Mouse (Mus musculus) layer of hippocampus, adult 8-10 months (tissue): ENCODE results near the gene Cog5. TPM values are rescaled to one million over a fixed set of nuclear protein-coding genes. Genes with fewer than 3 reads are reported as not detected.

ENCODE experiments used
- DNase-seq, 2 experiments: peaks; one replicate each; pipeline ENCODE4 v3.0.0; 2022; ENCODE audit warnings: low spot score in 2 of 2
- total RNA-seq, 4 experiments: library from RNA; stranded (reverse); gene quantifications; 2 replicates each; pipeline ENCODE4 v1.2.4; 2022

Cog5 gene
- total RNA-seq, 4 experiments from 2014 or later: 57.4 to 68.6 (median 67.5) TPM

- no peak for DNase-seq
These were observed 237.4 kb downstream of the Cog5 start for GRCm38 (mm10) chr12:31892079-31892478.

- DNase-seq: no peak
These were observed 238.1 kb downstream of the Cog5 start for GRCm38 (mm10) chr12:31892771-31893170.

DNA sequence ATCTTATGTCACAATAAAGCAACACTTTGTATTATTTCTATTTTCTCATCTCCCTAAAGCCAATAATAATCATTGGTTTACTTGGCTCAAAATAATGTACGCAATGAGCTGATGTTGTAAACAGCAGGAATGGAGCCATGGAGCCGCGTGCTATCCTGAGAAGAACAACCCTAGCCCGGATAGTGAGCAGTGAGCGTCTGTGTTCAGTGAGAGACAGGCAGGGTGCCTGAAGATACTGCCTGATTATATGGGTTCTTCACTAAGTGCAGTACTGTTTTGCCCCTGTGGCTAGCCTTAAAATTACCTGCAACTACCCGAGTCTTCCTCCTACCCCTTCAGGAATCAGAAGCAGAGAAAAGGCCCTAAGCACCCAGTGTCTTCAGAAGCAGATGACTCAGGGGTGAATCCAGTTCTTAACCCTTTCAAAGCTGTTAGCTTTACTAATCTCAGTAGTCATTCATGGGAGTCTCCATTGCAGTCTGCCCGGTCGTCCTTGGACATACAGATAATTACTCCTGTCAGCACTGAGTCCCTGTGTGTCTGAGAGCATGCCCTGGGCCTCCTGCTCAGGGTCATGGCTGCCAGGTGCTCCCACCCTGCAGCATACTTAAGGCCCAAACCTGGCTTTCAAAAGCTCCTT lies 240.5 kb downstream of the Cog5 start:
- DNase-seq: no peak

DNA sequence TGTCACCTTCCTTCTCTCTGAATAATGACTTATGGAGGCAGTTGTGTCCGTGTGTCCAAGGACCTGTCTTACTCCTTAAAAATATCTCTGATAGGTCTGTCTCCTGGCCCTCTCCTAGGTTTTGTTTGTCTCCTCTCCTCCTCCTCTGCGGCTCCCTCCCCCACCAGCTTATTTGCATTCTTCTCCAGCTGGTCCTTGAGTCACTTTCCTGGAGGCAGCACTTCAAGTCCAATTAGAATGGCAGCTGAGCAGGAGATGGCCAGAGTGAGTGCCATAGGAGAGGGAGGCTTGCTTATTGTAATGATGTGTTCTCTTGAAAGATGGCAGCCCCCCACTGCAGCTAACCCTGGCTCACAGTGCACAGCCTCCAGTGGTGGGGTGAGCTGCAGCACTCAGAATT lies 241.2 kb downstream of the Cog5 start:
- peak; percentile 55 to 64 for DNase-seq

- DNase-seq: no peak
These were observed 241.6 kb downstream of the Cog5 start for GRCm38 (mm10) chr12:31896295-31896694.

GRCm38 (mm10) chr12:31896986-31897385 lies 242.3 kb downstream of the Cog5 start:
- DNase-seq: no peak

DNA sequence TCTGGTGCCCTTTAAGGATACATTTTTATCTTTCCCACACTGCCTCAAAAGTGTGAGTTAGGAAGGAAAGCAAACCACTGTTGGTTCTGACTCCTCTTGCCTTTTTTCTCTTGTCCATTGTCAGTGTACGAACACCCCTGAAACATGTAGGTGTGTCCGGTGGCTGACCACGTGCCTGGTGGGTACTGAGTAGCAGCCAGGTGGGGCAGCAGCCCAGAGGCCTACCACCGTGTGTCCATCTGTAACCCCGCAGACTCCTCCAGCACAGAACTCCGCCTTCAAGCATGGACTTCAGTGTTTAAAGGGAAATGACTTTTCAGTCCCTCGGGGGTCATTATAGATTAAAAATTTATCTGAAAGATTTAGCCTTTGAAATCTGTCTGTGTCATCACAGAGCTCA lies 242.8 kb downstream of the Cog5 start:
- DNase-seq: no peak

- DNase-seq: no peak
These were observed 245.8 kb downstream of the Cog5 start for GRCm38 (mm10) chr12:31900391-31900914.

DNA sequence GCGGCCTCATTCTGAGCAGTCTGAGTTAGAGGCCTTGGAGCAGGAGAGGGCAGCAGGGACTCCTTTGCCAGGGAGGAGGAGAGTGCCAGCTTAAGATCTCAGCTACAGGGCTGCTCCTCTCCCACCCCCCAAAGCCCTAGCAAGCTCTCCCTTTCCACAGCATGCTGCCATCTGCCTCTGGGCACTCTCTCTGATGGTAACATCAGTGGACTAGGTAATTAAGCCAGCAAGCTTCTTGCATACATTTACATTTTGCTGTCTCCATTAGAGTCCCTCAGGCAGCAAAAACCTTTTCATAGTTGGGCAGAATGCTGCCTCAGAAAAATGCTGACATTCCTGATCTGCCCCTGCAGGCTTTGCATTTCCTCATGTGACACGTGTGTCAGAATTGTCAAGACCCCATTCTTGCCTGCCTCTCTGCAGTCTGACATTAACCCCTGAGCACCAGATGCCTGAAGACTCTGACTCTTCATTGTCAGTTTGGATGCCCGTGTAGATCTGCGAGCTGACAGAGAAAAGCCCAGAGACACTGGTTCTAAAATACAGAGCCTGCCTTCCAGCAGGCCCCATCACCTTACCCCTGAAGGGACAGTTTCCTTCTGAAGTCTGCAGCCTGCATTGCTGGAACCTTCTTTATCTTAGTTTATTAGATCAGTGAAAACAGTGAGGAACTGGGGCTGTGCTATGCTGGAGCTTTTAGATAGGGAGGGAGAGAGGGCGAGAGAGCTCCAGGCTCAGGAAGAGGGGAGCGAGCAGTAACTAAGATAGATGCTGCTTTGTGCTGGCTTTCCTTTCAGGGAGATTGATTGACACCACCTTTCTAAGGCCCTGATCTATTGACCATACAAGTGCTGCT lies 251.3 kb downstream of the Cog5 start:
- DNase-seq: peak in 1 of 2 experiments; percentile 45

DNA sequence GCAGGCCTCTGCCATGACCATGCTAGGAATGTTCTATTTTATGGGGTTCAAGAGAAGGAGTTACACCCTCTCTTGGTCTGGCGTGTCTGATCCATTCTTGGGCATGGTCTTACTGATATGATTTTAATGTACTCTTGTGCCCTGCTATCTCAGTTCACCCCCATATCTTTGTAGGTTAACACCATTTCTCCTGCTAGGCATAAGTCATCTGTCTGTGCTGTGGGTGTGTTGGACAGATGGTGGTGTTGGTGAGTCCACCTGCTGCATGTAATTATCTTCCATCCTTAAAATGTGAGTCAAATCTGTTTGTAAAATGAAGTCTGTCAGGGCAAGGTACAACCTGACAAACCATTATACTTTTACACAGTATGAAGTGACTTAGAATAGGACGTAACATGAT lies 252.8 kb downstream of the Cog5 start:
- no peak for DNase-seq

GRCm38 (mm10) chr12:31912966-31913551 lies 258.4 kb downstream of the Cog5 start:
- no peak for DNase-seq

DNA sequence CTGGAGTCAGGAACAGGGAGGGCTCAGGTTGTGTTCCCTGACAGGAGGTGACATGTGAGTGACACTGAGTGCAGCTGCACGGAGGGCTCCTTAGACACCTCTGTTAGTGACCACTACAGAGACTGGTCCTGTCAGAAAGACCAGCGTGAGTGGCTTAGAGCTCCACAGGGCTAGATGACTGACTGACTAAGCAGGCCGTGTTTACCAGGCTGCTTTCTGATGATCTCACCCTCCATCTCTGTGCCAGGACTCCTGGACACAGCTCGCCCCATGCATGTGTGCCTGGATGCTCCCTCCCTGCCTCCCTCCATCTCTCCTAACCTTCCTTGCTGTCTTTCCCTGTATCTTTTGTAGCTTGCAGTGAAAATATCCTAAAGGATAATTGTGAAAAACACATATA lies 258.9 kb downstream of the Cog5 start:
- peak in 1 of 2 experiments; percentile 46 for DNase-seq

GRCm38 (mm10) chr12:31916691-31917090 lies 262.0 kb downstream of the Cog5 start:
- no peak for DNase-seq

DNA sequence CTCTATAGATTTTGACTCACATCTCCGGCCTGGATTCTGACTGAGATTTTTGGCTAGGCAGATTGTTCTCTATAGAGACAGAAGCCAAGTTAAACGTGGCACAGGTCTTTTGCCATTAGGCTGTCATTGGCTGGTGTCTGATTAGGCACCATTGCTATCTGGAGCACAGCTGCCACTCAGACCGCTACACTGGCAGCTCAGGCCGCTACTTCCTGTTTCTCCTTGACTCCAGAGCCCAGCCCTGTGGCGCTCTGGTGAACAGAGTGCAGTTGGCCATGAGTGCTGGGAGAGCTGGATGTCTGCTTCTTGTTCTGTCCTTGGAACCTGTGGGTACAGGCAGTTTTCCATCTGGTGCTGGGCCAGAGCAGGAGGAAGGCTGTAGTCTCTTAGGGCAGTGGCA lies 262.6 kb downstream of the Cog5 start:
- DNase-seq: no peak

DNA sequence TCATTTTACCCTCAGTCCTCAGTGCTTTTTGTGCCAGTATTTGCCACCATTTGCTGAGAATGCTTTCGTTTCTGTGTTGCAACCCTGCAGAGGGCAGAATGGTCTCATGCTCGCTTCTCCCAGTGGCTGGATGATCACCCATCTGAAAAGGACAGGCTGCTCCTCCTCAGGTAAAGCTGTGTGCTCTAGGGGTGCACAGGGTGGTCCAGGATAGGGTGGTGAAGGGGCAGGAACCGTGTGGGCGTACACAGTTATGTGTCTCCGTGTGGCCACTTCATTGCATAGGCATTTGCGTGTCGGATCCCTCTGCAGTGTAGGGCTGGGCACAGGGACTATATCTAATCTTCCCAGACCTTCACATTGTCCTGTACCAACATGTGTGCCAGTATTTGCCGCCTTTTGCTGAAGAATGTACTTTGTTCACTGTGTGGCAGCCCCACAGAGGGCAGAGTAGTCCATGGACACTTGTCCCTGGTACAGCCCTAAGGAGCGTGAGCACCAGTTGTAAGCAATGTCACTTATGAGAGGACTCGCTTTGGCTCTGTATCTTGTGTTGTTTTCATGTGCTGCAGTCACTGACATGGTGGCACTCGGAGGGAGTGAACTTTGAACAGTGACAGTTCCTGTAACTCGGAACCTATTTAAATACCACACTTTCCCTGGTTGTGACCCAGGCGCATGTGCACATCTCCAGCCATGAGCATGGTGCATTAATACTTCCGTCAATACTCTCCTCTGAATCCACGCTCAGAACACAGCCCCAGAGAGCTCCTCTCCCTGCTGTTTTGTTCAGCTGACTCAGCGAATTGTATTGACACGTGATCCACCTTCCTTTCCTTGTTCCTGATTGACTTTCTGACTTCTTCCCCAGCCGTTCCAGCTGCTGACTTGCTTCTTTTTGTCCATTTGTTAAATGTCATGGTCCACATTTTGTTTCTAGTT lies 266.1 kb downstream of the Cog5 start:
- DNase-seq: no peak

DNA sequence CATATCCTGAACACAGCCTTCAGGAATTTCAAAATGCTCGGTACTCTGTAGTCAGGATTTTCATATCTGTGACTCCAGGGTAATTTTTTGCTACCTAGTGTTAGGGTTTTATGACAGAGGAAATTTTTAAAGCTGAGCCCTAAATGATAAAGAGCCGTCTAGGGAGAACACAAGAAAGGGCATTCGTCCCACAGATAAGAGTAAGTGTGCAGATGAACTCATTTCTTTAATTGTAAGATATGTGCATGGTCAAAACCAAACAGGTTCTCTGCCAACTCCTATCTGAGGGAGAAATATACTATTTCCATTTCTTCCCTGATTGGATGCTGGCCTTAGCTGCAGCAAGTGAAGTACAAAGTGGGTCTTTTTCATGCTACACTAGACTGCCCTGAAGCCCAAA lies 269.5 kb downstream of the Cog5 start:
- no peak for DNase-seq

DNA sequence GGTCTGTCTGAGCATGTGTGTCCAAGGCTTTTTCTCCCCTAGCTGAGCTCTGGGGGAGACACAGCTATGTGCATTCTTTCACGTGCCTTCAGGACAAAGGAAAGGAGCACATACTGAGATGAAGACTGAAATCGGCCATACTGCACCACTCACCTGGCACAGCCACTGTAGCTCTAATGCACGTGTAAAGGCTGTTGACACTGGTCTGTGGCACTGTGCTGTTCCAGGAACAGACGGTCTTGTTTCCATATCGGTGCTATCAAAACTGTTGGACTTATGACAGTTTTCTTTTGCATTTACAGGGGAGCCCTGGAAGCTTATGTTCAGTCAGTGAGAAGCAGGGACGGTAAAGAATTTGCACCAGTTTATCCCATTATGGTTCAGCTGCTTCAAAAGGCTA lies 270.7 kb downstream of the Cog5 start:
- no peak for DNase-seq

- peak; percentile 67 to 82 for DNase-seq
These were observed 272.0 kb downstream of the Cog5 start for GRCm38 (mm10) chr12:31926661-31927061.

- no peak for DNase-seq
These were observed 273.8 kb downstream of the Cog5 start for GRCm38 (mm10) chr12:31928498-31928897.

DNA sequence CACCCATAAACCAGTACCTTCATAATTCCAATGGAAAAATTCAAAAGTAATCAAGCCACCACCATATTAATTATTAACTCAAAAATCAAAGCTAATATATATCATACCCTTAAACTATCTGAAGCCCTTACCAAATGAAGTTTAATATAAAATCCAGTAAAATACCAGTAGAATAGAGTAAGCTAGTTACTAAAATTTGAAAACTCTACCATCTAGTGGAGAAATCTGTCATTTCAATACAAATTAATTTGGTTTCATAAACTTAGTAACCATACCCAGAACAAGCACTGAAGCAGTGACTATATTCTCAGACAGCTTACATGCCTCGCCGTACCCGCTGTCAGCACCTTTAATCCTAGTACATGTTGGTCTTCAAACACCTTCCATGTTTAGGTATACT lies 277.1 kb downstream of the Cog5 start:
- DNase-seq: no peak

GRCm38 (mm10) chr12:31936657-31937300 lies 282.1 kb downstream of the Cog5 start:
- no peak for DNase-seq
